ENCODE assay signal across 28 mouse cellular contexts in genomic region chr4:101376835-101377234, GRCm38 (mm10).
"Had no signal": no experiment of that assay in that cellular context is flagged by ENCODE, and none has a peak within 500 bp of the region (broad histone marks: within the 10 kb centered on the region; RNA-seq: fewer than 3 reads in every experiment).

No protein-coding gene starts in this region.

- ATAC-seq: hindbrain, embryonic 16.5 days; inflammation-experienced regulatory T-cells, adult 6 months; intestine, embryonic 15.5 days; intestine, postnatal 0 days; liver, postnatal 0 days had no signal

- H3K9me3 ChIP-seq: heart, embryonic 10.5 days; heart, embryonic 12.5 days; hindbrain, embryonic 10.5 days; hindbrain, embryonic 12.5 days; intestine, embryonic 15.5 days; limb, embryonic 10.5 days; limb, embryonic 12.5 days; liver, embryonic 13.5 days; liver, embryonic 15.5 days had no signal

- DNase-seq: gastrocnemius, adult 2 months; gastrocnemius, postnatal 10 days; gastrocnemius, postnatal 25 days; heart, adult 18-20 months; heart, postnatal 10 days; heart, postnatal 4 days; kidney, adult 18-20 months; kidney, adult 8-10 months; kidney, postnatal 10 days; kidney, postnatal 25 days; kidney, postnatal 4 days; liver; liver, embryonic 13.5 days; liver, postnatal 0 days had no signal

- H3K27me3 ChIP-seq: heart, embryonic 12.5 days; hindbrain, embryonic 12.5 days; intestine, embryonic 15.5 days; limb, embryonic 12.5 days; liver, embryonic 13.5 days; liver, embryonic 15.5 days had no signal

- H3K36me3 ChIP-seq: heart, embryonic 10.5 days; heart, embryonic 12.5 days; hindbrain, embryonic 10.5 days; hindbrain, embryonic 12.5 days; intestine, embryonic 15.5 days; limb, embryonic 10.5 days; limb, embryonic 12.5 days; liver, embryonic 13.5 days; liver, embryonic 15.5 days had no signal

- H3K4me2 ChIP-seq: heart, embryonic 12.5 days; hindbrain, embryonic 12.5 days; hindbrain, embryonic 14.5 days; intestine, embryonic 15.5 days; limb, embryonic 12.5 days; liver, embryonic 11.5 days; liver, embryonic 13.5 days; liver, embryonic 15.5 days had no signal

- H3K4me3 ChIP-seq: gastrocnemius, adult 2 months; heart, embryonic 10.5 days; heart, embryonic 12.5 days; hindbrain, embryonic 10.5 days; hindbrain, embryonic 12.5 days; intestine, embryonic 15.5 days; left cerebral cortex, adult 2 months; limb, embryonic 10.5 days; limb, embryonic 12.5 days; liver, embryonic 13.5 days; liver, embryonic 15.5 days had no signal

- H3K4me1 ChIP-seq: hindbrain, embryonic 10.5 days; hindbrain, embryonic 12.5 days; intestine, embryonic 15.5 days; limb, embryonic 10.5 days; limb, embryonic 12.5 days; liver, embryonic 13.5 days; liver, embryonic 15.5 days had no signal

- H3K9ac ChIP-seq: heart, embryonic 12.5 days; hindbrain, embryonic 12.5 days; hindbrain, embryonic 14.5 days; intestine, embryonic 15.5 days; limb, embryonic 12.5 days; liver, embryonic 13.5 days; liver, embryonic 15.5 days; liver, postnatal 0 days had no signal

- H3K27ac ChIP-seq: gastrocnemius, adult 2 months; heart, embryonic 10.5 days; hindbrain, embryonic 10.5 days; hindbrain, embryonic 12.5 days; hindbrain, embryonic 14.5 days; intestine, embryonic 15.5 days; left cerebral cortex, adult 2 months; limb, embryonic 10.5 days; limb, embryonic 12.5 days; liver, embryonic 13.5 days; liver, embryonic 15.5 days had no signal
